Mouse (Mus musculus) urinary bladder, postnatal 10 days (tissue): ENCODE data around the gene Pigv.
"Not testable (repeated sequence)": the region's sequence is repeated elsewhere in the genome, so short reads cannot be mapped to it uniquely, and the experiment has no call there.

ENCODE experiments used
- DNase-seq: peaks from one replicate; pipeline ENCODE4 v3.0.0; 2022; ENCODE audit warnings: low spot score

Gene Pigv

DNA sequence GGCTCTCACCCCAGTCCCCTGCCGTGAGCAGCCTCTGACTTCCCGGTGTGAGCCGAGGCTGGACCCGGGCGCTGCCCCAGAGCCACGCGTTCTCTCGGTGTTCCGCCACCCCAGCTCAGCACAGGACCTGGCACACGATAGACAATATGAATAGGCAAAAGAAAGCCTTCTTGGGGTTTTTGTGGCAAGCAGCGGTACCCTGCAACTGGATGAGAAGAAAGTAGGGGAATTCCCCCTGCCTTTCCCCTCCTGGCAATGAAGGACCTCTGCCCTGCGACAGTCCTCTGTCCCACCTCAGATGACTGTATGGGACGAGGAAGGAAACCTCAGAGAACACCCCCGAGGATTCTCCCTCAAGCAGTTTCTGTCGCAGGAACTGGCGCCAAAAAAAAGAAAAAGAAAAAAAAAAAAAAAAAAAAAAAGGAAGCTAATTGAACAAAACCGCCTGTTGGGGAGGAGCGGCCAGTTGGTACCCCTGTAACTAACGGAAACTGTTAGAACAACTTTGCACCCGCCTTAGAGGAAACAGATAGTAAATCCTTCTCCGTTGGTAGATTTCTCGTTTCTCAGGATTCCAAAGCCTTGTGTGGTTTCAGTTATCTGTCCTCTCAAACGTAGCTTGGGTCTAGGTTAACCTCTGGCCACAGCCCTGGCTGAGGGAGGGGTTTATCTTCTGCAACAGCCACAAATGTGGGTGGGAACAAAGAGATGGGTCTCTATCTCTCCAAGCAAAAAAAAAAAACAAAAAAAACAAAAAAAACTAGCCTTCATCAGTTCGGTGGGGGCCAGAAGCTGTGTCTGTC lies 599 bp upstream of the Pigv start:
- DNase-seq: no peak

DNA sequence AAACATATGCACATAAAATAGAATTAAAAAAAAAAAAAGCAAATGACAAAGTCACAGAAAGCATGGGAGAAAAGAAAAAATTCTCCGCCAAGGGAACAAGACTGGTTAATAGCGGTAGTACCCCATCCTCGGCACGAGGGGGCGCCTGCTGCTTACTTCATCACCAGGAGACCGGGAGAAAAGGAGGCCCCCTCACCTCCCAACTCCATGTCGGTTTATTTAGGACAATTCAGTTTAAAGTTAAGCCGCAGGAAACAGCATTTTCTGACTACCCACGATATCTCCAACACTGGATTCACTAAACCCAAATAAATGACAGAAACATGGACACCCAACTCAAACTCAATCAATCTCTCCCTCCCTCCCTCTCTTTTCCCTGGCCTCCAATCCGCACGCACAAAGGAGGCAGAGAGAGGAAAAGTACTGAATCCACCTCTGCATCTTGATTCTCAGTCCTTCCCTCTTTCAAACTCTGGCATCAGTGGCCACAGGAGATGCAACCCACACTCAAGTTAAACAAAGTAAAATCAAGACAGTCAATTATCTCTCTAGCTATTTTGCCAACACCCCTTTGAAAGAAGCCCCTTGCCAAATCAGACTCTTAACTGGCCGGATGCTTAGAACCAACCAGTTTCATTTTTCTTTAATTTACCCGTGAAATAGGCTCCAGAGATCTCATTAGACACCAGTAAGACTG lies 1.1 kb downstream of the Pigv start:
- peak; percentile 50 for DNase-seq

DNA sequence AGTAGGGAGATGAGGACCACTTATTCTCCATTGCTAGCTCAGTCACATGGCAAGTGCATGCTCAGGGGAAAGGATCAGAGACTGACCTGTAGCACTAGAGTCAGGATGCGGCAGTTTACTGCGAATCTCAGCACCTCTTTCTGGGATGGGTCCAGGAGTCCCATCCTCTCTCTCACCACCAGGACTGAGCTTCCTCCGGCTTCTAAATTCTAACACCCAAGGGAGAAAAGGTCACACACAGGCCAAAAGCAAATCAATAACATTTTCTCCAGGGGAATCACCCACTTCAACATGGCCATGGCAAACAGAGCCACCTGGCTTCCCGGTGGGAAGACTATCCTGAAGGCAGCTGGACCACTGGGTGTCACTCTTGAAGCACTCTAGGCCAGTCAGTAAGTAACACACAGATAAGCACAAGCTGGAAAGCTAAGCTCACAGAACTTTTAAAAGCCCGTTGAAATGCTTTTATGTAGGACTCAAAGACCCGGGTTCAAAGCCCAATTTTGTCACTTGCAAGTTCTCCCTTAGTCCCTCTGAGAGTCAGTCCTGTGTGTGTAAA lies 2.7 kb downstream of the Pigv start:
- no peak for DNase-seq

DNA sequence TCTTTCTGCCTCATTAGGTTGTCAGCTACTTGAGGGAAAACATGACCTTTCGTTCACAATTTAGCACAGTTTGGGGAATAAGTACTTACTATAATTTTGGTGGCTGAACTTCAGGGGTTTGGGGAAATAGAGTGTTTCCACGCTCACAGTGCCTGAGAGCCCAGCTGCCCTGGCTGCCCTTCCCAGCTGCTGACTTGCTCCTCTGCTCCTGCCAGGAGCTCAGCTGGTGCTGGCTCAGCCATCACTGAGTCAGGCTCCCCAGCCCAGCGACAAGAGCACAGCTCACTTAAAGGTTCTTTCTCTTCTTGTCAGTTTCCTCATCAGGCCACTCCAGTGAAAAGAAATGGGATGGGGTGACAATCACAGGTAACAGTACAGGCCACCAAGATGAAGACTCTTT lies 3.9 kb downstream of the Pigv start:
- no peak for DNase-seq

DNA sequence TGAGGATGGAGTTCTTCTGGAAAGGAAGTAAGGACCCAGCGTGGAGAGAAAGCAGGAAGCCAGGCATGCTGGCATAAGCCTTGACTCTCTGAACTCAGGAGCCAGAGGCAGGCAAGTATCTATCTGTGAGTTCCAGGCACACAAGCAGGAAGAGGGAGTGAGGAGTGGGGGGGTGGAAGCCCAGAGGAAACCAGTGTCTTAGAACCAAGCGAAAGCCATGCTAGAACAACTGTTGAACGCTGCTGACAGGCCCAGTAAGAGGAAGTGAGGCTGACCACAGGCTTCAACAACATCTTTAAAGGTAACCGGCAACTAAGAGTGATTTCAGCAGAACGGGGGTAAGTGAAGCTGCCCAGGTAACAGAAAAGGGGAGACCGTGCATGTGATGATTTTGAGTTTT lies 6.2 kb downstream of the Pigv start:
- no peak for DNase-seq

DNA sequence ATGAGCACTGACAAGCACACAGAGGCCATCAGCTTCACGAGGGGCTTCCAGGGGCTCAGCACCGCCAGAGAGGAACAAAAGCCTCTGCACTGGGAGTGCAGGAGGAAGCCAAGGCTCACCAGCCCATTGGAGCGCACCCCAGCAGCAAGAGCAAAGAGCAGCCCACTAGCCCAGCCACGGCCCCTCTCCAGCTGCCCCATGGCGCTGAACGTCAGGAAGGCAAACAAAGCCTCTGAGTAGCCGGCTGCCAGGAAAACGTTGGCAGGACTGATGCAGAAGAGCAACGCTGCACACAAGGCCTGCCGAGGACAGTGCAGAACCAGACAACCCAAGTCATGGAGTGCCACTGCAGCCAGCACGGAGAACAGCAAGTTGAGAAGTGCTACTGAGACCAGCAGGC lies 7.3 kb downstream of the Pigv start:
- no peak for DNase-seq

DNA sequence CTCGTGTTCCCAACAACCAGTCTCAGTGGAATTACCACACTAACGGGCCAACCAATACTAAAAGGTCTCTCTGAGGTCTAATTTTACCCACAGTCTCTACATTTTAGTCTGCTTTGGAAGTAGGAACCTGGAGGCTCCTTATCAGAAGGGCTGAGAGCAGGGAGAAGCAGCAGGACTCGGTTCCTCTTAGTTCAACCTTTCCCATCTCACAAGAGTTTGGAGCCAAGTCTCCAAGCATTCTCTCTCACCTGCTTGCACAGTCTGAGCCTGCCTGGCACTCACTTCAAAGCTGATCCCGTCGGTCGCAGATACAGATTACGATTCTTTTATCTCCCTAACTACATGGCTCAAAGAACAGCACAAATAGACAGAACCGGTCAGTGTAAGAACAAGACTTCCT lies 9.5 kb downstream of the Pigv start:
- no peak for DNase-seq

DNA sequence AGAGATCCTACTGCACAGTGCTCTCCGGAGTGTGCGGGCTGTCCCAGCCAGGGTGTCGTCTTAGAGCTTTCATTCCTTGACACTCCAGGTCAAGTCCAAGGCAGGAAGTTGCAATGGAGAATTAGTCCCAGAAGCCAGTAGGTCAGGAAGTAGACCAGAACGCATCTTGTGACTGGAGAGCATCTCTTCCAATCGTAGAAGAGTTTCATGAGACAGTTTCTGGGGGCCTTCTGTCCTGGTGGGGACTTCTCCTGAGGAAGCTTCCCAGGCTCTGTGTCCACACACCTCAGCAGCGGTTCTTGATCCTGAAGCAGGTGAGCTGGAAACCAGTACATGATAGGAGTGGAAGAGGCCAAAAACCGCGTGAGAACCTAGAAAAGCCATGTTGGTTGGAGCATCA lies 10.0 kb downstream of the Pigv start:
- no peak for DNase-seq

DNA sequence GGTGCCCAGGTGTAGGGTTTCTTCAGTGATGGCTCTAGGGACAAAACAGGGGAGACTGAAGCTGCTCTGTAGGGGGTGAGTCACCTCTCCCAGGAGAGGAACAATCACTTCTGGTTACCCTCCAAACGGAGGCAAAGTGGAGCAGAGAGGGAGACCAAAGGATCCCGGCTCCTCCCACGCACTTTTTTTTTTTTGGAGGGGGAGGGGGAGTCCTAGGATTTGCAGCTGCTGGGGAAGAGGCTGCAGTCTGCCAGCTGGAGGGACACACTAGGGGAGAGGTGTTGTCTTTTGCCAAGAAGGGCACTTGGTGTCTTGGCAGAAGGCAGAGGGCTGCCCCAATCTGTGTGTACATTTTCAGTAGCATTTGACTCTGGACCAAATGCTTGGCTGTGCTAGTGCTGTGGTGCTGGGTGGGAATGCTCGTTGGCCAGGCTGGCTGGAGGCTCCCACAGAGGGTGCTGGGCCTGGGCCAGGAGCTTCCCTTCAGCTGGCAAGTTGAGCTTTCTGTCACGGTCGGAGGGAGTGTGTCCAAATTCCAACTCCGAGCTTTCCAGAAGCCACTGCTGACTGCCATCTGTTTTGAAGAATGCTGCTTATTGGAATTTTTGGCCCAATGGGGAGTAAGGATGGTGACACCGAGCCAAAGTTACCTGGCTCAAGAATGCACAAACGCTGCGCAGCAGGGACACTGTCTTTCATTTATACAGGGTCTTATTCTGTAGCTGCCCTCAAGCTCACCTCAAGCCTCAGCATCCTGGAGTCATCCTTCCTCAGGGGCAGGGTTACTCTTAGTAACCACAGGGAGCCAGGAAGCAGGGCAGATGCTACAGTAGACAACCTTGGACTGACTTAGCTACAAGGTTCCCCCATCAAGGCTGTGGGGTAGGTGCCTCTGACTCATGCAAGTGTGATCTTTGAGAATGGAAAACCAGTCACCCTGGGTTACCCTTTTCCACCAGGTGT lies 12.0 kb downstream of the Pigv start:
- no peak for DNase-seq

DNA sequence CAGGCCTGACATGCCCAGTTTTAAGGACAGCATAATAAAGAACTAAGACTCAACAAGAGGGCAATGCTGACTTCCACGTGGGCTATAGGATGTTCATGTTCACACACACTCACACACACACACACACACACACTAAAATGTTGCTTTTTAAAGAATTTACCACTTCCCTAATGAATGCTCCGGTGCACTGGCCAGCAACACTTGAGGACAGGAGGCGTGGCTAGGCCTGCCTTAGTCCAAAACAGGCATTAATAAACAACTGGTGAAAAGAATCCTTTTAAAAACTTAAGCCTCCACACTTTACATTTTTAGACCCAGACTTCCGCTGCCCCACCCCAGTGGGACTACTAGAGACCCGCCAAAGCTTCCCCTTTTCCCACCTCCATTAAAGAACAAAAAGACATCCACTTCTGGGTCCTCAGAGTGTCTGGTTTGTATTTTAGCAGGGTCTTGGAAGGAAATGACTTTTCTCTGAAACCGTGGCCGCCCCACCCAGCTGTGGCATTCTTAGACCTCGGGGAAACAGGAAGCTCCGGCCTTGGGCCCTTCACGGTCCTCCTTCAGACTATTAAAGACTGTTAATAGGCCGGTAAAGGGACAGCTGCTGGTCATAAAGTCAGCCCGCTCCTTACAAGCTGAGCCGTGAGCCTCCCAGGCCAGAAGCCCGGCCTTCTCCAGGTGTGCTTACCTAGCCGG lies 12.8 kb downstream of the Pigv start:
- DNase-seq: no peak

DNA sequence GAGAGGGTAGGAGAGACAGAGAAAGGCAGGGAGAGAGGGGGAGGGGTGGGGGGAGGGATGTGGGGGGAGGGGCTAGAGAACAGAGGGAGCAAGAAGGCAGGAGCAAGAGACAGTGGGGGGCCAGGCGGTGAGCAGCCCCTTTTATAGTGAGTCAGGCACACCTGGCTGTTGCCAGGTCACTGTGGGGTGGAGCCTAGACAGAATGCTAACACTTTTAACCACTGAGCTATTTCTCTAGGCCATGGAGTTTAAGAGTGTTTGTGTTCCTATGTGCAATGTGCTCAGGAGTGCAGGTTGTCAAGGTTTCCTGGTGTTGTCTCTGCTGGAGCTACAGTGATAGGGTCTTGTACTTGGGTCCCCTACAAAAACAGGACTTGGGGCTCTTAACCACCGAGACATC lies 13.7 kb downstream of the Pigv start:
- DNase-seq: no peak

DNA sequence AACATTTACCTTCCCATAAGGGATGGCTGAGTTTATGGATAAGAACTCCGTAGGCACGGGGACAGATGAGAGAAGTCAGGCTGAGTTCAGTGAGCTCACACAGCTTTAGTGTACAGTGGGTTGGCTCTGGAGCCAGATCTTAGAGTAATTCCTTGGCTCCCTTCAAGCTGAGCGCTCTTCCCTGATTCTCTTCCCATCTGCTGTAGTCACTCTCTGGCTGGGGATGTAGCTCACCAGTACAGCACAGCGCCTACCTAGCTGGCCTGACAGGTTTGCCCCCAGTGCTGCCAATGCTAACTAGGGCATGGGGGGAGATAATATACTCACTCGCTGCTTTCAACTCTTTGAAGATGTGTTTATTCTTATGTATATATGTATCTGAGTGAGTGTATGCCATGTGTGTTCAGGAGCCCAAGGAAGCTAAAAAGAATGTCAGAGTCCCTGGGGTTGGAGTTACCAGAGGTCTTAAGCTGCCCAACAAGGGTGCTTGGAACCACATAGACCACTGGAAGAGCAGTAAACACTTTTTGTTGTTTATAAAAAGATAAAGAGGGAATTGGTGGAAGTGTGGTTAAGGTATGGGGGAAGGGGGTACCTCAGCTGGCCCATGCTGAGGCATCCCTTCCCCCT lies 14.5 kb downstream of the Pigv start:
- no peak for DNase-seq

DNA sequence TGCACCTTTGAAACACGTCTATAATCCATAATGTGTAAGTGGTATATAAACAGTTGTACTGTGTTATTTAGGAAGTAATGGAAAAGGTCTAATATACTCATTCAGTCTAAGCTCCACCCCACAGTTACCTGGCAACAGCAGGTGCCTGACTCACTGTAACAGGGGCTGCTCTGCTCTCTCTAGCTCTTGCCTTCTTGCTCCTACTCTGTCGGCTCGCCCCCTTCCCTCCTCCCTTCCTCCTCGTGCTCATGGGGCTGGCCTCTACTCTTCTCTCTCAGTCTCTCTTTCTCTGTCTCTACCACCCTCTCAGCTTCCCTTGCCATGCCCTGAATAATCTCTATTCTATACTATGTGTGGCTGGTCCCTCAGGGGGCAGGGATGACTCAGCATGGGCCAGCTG lies 15.4 kb downstream of the Pigv start:
- no peak for DNase-seq

DNA sequence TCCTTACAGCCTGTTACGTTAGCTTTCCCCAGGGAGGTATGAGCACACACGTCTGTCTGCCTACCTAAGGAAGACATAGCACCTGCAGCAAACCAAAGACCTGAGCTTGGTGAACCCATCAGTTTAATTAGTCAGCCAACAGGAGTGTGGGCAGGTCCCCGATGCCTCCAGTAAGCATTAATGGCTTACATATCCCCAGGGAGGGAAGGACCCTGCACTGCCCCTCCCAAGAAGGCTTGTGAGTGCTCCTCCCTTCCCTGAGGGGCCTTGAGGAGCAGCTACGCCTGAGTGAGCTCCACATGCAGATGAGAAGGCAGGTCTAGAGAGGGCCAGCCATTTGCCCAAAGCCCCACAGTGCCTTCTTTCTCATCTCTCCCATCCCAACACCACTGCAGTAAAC lies 16.2 kb downstream of the Pigv start:
- no peak for DNase-seq

DNA sequence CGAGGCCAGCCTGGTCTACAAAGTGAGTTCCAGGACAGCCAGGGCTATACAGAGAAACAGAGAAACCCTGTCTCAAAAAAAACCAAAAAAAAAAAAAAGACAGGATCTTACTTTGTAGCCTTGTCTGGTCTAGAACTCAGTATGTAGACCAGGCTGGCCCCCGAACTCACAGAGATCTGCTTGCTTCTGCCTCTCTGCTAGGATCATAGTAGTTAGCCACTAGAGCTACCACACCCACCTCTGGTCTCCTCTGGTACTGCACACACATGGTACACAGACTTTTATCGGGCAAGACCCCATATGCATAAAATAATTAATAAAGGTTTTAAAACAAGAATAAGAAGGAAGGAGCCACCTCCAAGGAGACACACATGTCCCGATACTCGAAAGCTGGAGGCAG lies 18.4 kb downstream of the Pigv start:
- not testable (repeated sequence) for DNase-seq

DNA sequence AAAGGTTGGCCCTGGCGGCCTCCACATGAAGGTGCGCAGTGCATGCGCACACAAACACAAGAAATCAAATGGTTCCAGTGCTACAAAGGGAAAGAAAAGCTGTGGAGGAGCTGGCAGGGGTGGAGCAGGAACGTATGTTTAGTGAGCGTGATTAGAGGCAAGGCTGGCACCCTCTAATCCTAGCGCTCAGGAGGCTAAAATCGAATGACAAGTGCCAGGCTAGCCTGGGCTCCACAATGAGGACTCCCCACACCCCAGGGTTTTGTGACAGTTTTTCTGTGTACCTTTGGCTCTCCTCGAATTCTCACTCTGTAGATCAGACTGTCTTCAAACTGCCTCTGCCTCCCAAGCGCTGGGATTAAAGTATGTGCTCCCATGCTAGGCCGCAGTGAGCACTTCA lies 19.7 kb downstream of the Pigv start:
- DNase-seq: no peak

DNA sequence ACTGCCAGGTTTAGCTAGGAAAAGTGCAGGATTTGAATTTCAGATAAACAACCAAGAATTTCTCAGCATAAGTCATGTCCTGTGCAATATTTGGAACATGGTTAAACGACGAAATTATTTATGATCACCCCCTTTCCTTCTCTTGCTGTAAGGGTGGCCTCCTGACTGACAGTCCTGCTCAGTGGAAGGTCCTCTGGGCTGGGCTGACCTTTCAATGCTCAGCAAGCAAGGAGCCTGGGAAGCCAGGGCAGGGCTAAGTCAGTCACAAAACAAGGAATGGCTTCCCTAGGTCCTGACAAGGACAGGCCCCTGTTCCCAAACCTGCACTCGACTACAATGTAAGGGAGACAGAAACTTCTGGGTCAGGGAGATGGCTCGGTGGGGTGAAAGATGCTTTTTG lies 20.5 kb downstream of the Pigv start:
- no peak for DNase-seq

DNA sequence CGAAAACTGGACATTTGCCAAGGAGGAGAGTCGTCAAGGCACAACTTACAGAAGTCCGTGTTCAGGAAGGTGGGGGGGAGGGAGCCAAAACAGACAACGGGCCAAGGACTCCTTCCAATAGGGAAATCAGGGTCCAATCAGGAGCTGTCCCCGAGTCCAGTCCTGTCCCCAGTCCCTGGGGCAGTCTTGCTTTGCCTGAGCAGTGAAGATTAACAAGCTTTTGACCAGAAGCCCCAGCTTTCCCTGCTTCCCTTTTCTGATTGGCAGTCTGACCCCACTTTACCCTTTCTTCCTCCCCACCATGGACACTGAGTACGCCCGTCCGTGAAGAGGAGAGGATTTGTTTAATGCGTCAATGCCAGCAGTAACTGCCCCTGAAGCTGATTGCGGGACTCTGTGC lies 21.0 kb downstream of the Pigv start:
- no peak for DNase-seq

DNA sequence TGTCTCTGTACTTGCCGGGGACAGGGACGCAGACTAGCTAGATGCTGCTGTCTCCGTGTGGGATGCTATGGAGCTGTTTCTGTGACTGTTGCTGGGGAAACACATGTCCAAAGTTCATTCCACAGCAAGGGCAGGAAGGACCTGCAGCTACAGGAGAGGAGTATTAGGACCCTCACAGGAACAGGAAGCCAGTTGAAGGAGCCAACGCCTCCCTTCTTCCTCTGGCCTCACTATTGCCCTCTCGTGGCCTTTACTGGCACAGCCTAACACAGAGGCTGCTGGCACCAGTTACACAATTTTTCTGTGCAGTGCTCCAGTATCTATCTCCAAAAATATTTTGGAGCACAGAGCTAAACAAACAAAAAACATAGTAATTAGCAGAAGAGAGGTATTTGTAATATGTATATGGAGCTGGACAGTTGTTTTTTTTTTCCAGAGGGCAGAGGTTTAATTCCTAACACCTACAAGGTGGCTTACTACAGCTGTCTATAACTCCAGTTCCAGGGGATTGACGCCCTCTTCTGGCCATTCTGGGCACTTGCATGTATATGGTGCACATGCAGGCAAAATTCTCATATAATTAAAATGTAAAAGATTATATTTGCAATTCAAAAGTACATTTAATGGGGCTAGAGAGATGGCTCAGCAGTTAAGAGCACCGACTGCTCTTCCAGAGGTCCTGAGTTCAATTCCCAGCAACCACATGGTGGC lies 22.3 kb downstream of the Pigv start, which contains the start of gene Zdhhc18:
Gene Zdhhc18 (minus strand): TSS at position 166 of the 711 bp plus-strand sequence.
- no peak for DNase-seq

DNA sequence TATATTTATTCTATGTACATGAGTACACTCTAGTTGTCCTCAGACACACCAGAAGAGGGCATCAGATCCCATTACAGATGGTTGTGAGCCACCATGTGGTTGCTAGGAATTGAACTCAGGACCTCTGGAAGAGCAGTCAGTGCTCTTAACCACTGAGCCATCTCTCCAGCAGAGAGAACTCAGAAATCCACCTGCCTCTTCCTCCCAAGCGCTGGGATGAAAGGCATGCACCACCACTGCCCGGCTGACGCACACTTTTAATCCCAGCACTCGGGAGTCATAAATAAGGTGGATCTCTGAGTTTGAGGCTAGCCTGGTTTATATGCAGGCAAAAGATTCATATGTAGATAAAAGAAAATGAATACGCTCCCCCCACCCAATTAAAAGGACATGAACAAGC lies 23.0 kb downstream of the Pigv start:
- not testable (repeated sequence) for DNase-seq
